Mouse (Mus musculus) stomach, embryonic 16.5 days (tissue): ENCODE data around the gene Slc9a3. TPM values are rescaled to one million over a fixed set of nuclear protein-coding genes. Genes with fewer than 3 reads are reported as not detected.
A peak's percentile ranks its signal among the peaks of the same experiment; 100 is the strongest.

ENCODE experiments used
- ATAC-seq: fragments of 200-750 bp; cut with Nextera tagmentation; 2 replicates; pipeline ENCODE4 v1.8.0; 2017; ENCODE audit warnings: moderate number of reproducible peaks, moderate TSS enrichment; ENCODE audit not compliant: insufficient read depth, low FRiP score
- H3K27ac ChIP-seq: fragments of 300-500 bp; sonication (generic); 2 replicates; pipeline ENCODE4 v1.5.1; 2014; ENCODE audit warnings: low read length
- H3K27me3 ChIP-seq: fragments of 300-500 bp; sonication (generic); 2 replicates; pipeline ENCODE4 v1.6.1; 2014; ENCODE audit warnings: low read length, control low read depth, mixed read lengths; ENCODE audit not compliant: control insufficient read depth, insufficient read depth
- H3K36me3 ChIP-seq: fragments of 300-500 bp; sonication (generic); 2 replicates; pipeline ENCODE4 v1.6.1; 2014; ENCODE audit warnings: low read length; ENCODE audit not compliant: control insufficient read depth, insufficient read depth
- H3K4me1 ChIP-seq: fragments of 300-500 bp; sonication (generic); 2 replicates; pipeline ENCODE4 v1.6.1; 2014; ENCODE audit warnings: low read length, control low read depth, mixed read lengths; ENCODE audit not compliant: control insufficient read depth, insufficient read depth
- H3K4me2 ChIP-seq: fragments of 300-500 bp; sonication (generic); 2 replicates; pipeline ENCODE4 v1.6.1; 2014; ENCODE audit warnings: low read depth, low read length, mixed read lengths
- H3K4me3 ChIP-seq: fragments of 300-500 bp; sonication (generic); replicated peaks from 2 replicates; pipeline ENCODE4 v1.5.1; 2014; ENCODE audit warnings: mild to moderate bottlenecking, low read length
- H3K9ac ChIP-seq: fragments of 300-500 bp; sonication (generic); 2 replicates; pipeline ENCODE4 v1.6.1; 2014; ENCODE audit warnings: low read length
- H3K9me3 ChIP-seq: fragments of 300-500 bp; sonication (generic); replicated peaks from 2 replicates; pipeline ENCODE4 v1.6.1; 2016; ENCODE audit warnings: low read length, control low read depth; ENCODE audit not compliant: control insufficient read depth
- WGBS: fragments of 180-500 bp; shearing (Covaris S2); extraction: QIAGEN DNeasy Blood & Tissue Kit; methylation state at CpG from one replicate; pipeline ENCODE4 v1.1.7; 2014; 5-methylcytosine and 5-hydroxymethylcytosine counted together
- polyA plus RNA-seq: library from polyadenylated mRNA; unstranded; fragments of >200 nt; fragmentation: Nextera tagmentation; extraction: Ambion mirVana; gene quantifications from 2 replicates; pipeline ENCODE4 v1.2.1, GENCODE M21; 2015

Slc9a3 gene
- polyA plus RNA-seq, 1 experiment from 2014 or later: 0.90 TPM

DNA sequence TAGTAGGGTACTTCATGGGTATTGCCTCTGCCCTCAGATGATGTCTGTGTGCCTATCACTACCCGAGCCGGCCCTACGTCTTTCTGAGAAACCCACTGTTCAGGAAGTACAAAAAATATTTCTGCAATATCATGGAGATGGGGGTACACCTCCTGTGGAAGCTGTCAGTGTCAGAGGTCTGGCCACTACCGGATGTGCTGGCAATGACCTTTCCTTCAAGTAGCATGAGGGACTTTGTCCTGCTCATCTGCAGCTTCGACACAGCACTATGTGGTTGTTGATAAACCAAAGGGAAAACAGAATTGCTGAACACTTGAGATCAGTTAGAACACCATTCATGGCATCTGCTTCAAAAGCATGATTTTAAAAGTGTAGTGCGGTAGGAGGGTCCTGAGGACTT, 19.5 kb downstream of the Slc9a3 start:
- Histone ChIP-seq H3K27me3 (no peaks in the 10 kb centered on the region), H3K27ac (no peak overlapping the region), H3K4me2 (no peak overlapping the region), H3K4me3 (no peak overlapping the region), H3K9me3 (no peaks in the 10 kb centered on the region), H3K4me1 (no peaks in the 10 kb centered on the region), H3K36me3 (no peaks in the 10 kb centered on the region), H3K9ac (no peak overlapping the region)
- WGBS: 90% methylated on average over 6 of the region's 6 CpGs
- no peak for ATAC-seq

DNA sequence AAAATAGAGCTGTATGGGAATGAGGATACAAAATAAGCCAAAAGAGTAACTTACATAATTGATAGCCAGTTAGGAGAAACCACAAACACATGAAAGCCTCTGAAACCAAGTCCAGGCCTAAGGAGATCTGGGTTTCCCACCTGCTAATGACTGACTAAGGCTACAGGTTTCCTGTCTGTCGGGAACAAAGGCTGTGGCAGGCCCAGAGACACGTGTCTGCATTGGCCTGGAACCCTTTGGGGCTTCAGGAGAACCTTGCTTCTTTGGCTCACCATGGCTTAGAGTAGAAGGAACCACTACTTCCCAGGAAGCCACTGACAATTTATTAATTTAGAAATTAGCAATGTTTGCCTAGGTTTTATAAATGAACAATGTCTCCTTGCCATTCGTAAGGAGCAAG, 22.0 kb downstream of the Slc9a3 start:
- Histone ChIP-seq H3K9ac (no peak overlapping the region), H3K4me1 (no peaks in the 10 kb centered on the region), H3K9me3 (no peaks in the 10 kb centered on the region), H3K36me3 (no peaks in the 10 kb centered on the region), H3K27me3 (no peaks in the 10 kb centered on the region), H3K27ac (no peak overlapping the region), H3K4me2 (no peak overlapping the region), H3K4me3 (no peak overlapping the region)
- ATAC-seq: no peak
- 70% methylated on average over 3 of the region's 3 CpGs for WGBS

DNA sequence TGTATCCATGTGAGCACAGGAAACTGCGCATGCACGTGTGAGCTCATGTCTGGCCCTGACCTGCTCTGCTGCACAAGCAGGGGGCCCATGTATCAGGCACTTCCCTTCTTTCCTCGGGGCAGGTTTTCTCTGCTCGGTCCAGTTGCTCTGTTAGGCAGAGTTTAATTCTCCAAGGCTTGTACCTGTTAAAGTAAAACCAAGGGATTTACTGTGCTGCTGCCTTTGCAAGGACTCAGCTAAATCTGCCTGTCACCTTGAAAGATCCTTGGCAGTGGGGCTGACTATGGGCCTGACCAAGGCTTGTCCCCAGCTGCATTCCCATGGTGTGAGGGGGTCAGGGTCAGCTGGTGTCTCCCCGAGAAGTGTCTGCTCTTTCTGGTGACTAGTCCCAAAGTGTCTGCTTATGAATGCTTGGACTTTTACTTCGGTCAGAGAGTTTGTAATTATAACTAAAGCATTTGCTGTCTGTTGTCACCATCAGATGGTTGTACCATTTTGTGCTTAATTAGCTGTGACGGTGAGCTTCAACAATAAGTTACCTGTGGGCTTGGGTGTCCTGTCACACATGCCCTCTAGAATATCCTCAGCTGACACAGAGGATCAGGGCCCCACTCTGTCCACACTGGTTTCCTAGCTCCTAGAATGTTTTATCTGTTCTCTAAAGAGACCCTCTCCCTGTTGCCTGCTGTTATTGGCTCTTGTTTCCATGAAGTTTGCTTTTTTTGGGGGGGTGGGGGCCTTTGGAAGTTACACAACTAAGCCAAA, 23.0 kb downstream of the Slc9a3 start:
- H3K4me2 ChIP-seq: no peak overlapping the region
- no peaks in the 10 kb centered on the region for H3K36me3 ChIP-seq
- no peak overlapping the region for H3K27ac ChIP-seq
- no peaks in the 10 kb centered on the region for H3K27me3 ChIP-seq
- WGBS: 71% methylated on average over 7 of the region's 7 CpGs
- no peak for ATAC-seq
- no peaks in the 10 kb centered on the region for H3K9me3 ChIP-seq
- no peak overlapping the region for H3K9ac ChIP-seq
- H3K4me3 ChIP-seq: no peak overlapping the region
- H3K4me1 ChIP-seq: no peaks in the 10 kb centered on the region

DNA sequence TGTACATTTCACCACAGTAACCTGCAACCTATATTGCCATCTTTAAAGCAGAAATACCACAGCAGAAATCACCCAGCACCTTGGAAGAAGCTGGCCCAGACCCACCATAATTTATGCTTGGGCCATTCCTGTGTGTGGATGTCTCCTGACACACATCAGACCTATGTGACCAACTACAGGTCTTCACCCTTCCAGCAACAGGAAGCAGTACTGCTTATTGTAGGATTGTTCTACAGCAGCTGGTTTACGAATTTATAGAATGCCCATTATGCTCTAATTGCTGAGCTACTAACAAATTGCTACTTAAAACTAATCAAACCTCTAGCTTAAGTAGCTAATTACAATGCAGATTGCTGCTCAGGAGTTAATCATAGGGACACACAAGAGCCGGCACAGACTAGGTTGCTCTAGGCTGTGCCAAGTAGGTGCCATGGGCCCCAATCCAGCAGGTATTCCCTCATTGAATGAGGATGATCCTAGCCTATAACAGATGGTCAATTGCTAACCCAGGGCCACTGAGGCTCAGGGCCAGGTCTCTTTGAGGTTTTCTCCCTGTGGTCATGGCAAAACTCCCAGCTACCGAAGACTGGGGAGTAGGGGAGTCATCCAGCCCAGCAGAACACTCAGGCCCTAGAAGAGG, 24.8 kb downstream of the Slc9a3 start:
- no peak overlapping the region for H3K27ac ChIP-seq
- H3K36me3 ChIP-seq: no peaks in the 10 kb centered on the region
- ATAC-seq: no peak
- no peaks in the 10 kb centered on the region for H3K4me1 ChIP-seq
- H3K27me3 ChIP-seq: no peaks in the 10 kb centered on the region
- H3K9ac ChIP-seq: no peak overlapping the region
- H3K4me2 ChIP-seq: no peak overlapping the region
- WGBS: 87% methylated on average over 3 of the region's 3 CpGs
- no peaks in the 10 kb centered on the region for H3K9me3 ChIP-seq
- no peak overlapping the region for H3K4me3 ChIP-seq

DNA sequence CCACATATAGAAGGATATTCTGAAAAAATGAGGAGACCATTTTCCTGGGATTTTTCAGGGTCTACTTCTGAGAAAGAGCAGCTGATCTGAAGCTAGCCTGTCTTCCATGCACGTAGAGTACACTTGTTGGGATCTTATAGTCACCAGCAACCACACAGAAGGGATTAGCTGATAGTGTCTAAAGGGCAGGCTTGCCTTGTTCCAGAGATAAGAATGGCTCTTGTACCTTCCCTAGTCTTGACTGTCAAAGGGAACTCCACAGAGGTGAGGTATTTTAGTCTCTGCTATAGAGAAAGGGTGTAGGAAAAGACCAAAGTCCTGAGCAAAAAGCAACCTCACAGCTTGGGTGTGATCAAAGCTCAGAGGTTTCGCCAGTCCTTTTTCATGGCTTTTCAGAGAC, 26.1 kb downstream of the Slc9a3 start:
- no peak for ATAC-seq
- Histone ChIP-seq H3K27me3 (no peaks in the 10 kb centered on the region), H3K36me3 (no peaks in the 10 kb centered on the region), H3K27ac (no peak overlapping the region), H3K4me1 (no peaks in the 10 kb centered on the region), H3K4me2 (no peak overlapping the region), H3K9me3 (no peaks in the 10 kb centered on the region), H3K9ac (no peak overlapping the region), H3K4me3 (no peak overlapping the region)
- WGBS: 70% methylated on average over 2 of the region's 2 CpGs

DNA sequence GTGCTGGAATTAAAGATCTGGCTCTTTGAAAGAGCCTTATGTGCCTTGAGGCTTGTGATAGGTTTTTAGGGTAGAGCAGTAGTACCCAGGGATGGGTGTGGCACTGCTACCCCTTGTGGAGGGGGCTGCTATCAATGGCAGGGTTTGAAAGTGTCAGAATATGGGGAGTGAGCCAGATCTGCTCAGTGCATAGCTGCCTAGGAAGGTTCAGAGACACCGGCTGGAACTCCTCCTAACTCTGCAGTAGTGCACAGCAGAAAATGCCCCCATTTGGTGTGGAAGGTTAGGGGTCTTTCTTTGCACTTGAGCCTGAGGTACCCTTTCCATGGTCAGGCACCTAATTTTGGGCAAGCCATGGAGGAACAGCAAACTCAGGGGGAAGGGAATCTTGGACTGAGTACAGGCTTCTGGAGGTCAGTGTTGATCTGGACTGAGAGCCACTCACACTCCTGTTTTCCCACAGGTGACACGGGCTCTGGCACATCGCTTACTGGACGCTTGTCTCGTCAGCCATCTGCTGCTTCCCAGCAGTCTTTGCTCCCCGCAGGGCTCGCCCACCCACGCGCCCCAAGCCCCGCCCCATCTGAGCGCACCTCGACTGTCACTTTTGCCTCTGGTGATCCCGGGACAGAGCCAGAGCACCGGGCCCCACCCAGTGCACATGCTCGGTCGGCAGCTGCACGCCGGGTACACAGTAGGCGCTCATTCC, 45.2 kb downstream of the Slc9a3 start:
- Histone ChIP-seq H3K27me3 (no peaks in the 10 kb centered on the region), H3K36me3 (peaks cover 5% of the 10 kb centered on the region; the same call in 1 of the 2 replicates), H3K9ac (peak overlapping the region; percentile 65), H3K27ac (no peak overlapping the region), H3K4me2 (peak overlapping the region; percentile 66), H3K4me1 (no peaks in the 10 kb centered on the region; the same call in 1 of the 2 replicates), H3K4me3 (peak overlapping the region; percentile 50), H3K9me3 (no peaks in the 10 kb centered on the region)
- ATAC-seq: peak; percentile 80
- WGBS: 11% methylated on average over 19 of the region's 19 CpGs

DNA sequence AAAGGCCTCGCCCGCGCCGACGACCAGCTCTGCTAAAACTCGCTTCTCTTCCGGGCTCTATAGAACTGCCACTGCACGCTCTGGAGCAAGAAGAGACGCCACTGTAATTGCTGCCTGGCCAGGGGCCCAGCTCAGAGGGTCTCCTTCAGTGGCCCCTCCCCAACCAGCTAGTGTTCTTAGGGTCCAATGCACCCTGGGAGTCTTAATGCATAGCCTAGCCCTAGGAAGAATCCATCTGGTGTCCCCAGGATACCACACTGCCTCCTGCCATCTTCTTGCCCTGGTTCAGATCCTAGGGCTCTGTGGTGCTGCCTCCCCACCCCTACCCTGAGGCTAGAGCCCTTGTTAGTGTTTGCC, 45.8 kb downstream of the Slc9a3 start:
- Histone ChIP-seq H3K27ac (no peak overlapping the region), H3K9me3 (no peaks in the 10 kb centered on the region), H3K36me3 (peaks cover 5% of the 10 kb centered on the region; the same call in 1 of the 2 replicates), H3K27me3 (no peaks in the 10 kb centered on the region), H3K9ac (peak overlapping the region; percentile 65), H3K4me3 (peak overlapping the region; percentile 50), H3K4me1 (no peaks in the 10 kb centered on the region; the same call in 1 of the 2 replicates), H3K4me2 (peak overlapping the region; percentile 66)
- WGBS: 10% methylated on average over 9 of the region's 9 CpGs
- no peak for ATAC-seq

DNA sequence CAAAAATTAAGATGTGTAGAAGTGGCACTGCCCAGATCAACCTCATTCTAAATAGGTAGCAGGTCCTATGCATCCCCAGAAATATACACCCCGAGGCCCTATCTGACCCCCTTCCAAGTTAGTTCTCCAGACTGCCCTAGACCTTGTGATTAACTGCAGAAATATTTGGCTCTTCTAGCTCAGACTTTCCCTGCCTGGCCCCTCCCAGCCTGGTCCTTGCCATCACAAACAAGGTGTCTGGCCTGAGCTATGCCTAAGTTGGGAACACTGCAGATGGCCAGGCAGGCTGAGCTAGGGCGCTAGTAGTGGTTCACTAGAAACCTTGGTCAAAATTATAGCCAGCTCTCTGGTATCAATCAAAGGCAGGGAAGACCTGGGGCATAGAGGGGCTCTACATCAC, 46.2 kb downstream of the Slc9a3 start:
- 79% methylated on average over 2 of the region's 2 CpGs for WGBS
- H3K4me1 ChIP-seq: no peaks in the 10 kb centered on the region; the same call in 1 of the 2 replicates
- H3K4me3 ChIP-seq: no peak overlapping the region
- peaks cover 5% of the 10 kb centered on the region; the same call in 1 of the 2 replicates for H3K36me3 ChIP-seq
- ATAC-seq: no peak
- no peaks in the 10 kb centered on the region for H3K9me3 ChIP-seq
- no peak overlapping the region for H3K27ac ChIP-seq
- no peak overlapping the region for H3K9ac ChIP-seq
- H3K27me3 ChIP-seq: no peaks in the 10 kb centered on the region
- no peak overlapping the region for H3K4me2 ChIP-seq
